Mouse (Mus musculus): ENCODE measurements around the gene Gpat2. TPM values are rescaled to one million over a fixed set of nuclear protein-coding genes. Genes with fewer than 3 reads are reported as not detected.
A peak's percentile ranks its signal among the peaks of the same experiment; 100 is the strongest.

The Gpat2 gene
- total RNA-seq, 2 experiments from 2014 or later = 0.12 TPM; not detected in 1

DNA sequence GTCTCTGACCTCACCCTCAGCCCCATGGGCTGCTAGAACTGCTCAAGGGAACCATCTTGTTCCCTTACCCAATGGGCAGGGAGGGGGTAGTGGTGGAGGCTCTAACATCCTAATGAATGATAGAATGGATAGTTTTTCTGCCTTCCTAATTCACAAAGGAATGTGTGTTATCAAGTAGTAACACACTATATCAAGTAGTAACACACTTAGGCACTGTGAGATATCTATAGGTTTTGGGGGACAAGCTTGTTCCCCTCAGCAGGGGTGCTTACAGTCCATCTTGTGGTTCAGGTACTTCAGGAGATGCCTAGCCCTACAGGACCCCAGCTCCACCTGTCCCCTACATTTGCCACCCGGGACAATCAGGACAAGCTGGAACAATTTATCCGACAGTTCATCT lies 10.6 kb downstream of the Gpat2 start:
- ATAC-seq (replicated peaks; ENCODE audit: poor library complexity) = no peak

- ATAC-seq (replicated peaks; ENCODE audit: poor library complexity) = no peak
These were observed 12.7 kb downstream of the Gpat2 start for GRCm38 (mm10) chr2:127437697-127438096.

GRCm38 (mm10) chr2:127444055-127444789 lies 19.2 kb downstream of the Gpat2 start, which contains the start of gene Fahd2a:
Fahd2a (minus strand) TSS chr2:127444565.
- peak; percentile 98 for ATAC-seq (replicated peaks; ENCODE audit: poor library complexity)

GRCm38 (mm10) chr2:127446847-127447246 lies 21.8 kb downstream of the Gpat2 start:
- peak; percentile 36 for ATAC-seq (replicated peaks; ENCODE audit: poor library complexity)

DNA sequence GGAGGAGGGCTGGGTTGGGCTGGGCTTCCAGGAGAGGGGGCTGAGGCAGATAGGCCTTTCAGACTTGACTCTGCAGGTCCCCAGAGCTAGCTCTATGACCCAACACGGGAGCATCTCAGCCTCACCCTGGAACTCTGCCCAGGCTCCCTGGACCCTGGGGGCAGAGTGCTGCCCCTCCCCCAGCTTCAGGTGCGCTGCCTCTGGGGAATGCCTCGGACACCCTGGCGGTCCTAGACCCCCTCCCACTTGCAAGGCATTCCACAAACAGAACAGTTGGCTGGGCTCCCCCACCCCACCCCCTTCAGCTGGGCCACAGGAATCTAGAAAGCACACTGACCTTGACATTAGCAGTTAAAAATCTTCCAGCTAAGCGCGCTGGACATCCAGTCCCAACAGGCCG lies 24.7 kb downstream of the Gpat2 start:
- ATAC-seq (replicated peaks; ENCODE audit: poor library complexity) = no peak

DNA sequence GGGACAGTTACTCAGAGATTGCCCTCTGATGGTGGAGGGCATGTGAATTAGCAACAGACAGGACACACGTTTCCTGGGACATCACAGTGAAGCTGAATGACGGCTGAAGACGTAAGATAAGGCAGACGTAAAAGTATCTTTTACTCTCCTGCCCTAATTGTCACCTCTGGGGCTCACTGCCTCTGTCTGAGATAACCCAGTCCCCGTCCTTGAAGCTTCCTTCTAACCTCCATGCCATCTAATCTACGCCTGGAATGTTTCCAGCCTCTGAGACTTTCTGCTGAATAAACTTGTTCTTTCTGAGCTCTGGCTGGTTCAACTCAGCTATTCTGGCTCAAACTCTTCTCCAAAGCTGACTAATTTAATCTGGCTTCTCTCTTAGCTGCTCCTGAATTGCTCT lies 26.7 kb downstream of the Gpat2 start:
- peak; percentile 70 for ATAC-seq (replicated peaks; ENCODE audit: poor library complexity)

- no peak for ATAC-seq (replicated peaks; ENCODE audit: poor library complexity)
These were observed 28.1 kb downstream of the Gpat2 start for GRCm38 (mm10) chr2:127453141-127453540.

DNA sequence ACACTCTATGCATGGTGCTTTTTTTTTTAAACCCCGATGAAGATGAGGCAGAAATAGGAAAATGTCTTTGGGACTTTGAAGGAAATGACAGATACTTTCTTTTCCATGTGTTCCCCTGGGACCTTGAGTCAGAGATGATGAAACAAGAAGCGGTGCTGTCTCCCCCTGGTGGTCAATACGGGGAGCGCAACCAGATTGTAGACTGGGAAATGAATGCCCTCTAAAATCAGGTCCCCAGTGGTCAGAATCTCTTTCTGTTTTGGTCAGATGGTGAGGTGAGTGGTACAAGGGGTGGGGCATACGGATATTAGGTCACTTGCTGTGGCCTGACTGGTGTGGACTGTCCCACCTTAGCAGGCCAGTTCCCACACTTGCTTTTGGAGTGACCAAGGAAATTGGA lies 28.8 kb downstream of the Gpat2 start:
- peak; percentile 71 for ATAC-seq (replicated peaks; ENCODE audit: poor library complexity)

DNA sequence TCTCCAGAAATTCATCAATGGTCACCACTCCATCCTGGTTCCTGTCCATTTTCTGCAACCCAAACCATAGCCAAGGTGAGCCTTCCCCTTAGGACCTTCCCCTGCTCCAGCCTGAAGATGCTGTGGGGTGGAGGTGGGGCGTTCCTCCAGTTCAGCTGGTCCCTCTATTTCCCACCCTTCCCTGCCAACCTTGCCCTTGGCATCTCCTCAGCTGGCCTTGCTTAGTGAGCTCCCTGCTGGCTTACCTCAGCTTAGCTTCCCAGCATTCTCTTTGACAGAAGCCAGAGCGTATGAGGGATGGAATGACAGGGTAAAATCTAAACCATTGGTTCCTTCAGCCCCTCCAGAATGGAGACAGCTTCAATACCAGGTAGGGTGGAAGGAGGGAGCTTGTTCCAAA lies 34.3 kb downstream of the Gpat2 start:
- ATAC-seq (replicated peaks; ENCODE audit: poor library complexity) = no peak

DNA sequence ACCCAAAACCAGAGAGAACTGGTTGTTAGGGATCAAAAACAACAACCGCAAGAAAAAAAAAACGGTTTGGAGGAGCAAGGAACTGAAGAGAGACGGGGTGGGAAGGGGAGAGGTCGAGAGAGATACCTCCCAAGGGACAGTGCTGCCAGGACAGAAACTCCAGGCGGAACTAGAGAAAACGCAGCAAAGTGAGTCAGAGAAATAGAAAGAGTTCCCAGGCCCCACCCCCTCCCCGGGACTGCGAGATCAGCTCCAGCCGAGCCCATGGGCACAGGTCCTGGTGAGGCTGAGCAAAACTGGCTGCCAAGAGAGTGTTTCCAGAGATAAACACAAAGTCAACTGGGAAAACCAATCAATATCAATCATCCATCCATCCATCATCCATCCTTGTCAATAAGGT lies 36.4 kb downstream of the Gpat2 start:
- no peak for ATAC-seq (replicated peaks; ENCODE audit: poor library complexity)

DNA sequence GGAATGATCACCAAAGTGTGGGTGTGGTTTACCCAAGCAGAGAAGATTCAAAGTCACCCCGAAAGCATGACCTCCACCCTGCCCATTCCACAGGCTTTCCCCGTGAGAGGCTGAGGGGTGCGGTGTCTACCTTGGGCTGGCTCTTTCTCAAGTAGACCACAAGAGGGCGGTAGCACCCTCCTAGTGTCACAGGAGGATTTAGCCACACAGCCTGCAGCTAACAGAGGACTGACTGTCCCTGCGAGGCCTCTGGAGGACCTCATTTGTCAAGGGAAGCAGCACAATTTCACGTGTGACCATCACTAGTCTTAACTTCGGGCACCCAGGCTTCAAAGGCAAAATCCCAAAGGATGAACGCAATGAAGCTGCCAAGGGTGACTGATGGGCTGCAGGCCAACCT lies 37.3 kb downstream of the Gpat2 start:
- ATAC-seq (replicated peaks; ENCODE audit: poor library complexity) = peak; percentile 97

DNA sequence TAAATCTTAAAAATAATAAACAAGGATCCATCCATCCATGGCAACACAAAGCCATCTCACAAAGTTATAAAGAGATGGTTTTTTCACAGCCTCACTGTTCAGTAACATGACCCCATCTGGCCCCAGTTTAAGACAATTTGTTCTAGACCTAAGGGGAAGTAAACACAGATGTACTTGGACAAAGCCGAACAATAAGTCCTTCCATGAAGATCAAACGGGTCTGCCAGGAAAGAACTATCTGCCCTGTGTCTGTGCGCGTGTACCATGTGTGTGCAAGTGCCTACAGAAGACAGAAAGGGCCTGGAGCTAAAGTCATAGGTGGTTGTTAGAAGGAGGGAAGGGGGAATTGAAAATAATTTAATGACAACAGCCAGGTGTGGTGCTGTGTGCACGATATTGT lies 45.2 kb downstream of the Gpat2 start:
- no peak for ATAC-seq (replicated peaks; ENCODE audit: poor library complexity)

- no peak for ATAC-seq (replicated peaks; ENCODE audit: poor library complexity)
These were observed 45.7 kb downstream of the Gpat2 start for GRCm38 (mm10) chr2:127470661-127471060.

DNA sequence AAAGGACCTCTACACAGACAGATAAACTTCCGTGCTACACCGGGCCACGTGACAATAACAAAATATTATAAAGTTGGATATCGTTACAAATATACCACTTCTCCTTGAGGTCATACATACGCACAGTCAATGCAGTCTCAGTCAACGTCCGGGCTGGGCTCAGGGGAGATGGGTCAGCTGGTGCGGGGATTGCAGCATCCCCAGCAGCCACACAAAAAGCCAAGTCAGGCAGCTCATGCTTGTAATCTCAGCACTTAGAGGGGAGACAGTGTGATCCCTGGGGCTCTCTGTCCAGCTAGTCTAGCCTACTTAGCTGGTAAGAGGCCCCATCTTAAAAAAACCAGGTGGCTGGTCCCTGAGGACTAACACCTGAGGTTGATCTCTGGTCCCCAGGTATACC lies 46.3 kb downstream of the Gpat2 start:
- no peak for ATAC-seq (replicated peaks; ENCODE audit: poor library complexity)

- ATAC-seq (replicated peaks; ENCODE audit: poor library complexity) = no peak
These were observed 47.3 kb downstream of the Gpat2 start for GRCm38 (mm10) chr2:127472279-127472678.

DNA sequence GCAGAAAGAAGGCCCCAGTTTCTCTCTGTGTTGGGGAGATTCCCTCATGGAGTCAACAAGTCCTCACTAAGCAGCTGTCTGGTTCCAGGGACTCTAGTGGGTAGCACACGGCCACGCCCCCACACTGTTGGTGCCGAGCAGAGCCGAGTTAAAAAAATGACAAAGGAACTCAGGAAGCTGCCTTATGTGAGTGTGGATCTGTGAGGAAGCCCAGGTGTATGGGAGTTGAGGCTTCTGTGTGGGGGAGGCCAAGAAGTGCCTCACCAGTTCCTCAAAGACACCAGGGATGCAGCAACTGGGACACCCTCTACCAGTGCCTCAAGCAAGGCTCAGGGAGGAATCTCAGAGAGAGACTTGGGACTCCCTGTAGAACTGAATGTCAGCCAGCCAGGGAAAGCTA lies 54.2 kb downstream of the Gpat2 start:
- ATAC-seq (replicated peaks; ENCODE audit: poor library complexity) = no peak

GRCm38 (mm10) chr2:127479763-127480162 lies 54.8 kb downstream of the Gpat2 start:
- no peak for ATAC-seq (replicated peaks; ENCODE audit: poor library complexity)

DNA sequence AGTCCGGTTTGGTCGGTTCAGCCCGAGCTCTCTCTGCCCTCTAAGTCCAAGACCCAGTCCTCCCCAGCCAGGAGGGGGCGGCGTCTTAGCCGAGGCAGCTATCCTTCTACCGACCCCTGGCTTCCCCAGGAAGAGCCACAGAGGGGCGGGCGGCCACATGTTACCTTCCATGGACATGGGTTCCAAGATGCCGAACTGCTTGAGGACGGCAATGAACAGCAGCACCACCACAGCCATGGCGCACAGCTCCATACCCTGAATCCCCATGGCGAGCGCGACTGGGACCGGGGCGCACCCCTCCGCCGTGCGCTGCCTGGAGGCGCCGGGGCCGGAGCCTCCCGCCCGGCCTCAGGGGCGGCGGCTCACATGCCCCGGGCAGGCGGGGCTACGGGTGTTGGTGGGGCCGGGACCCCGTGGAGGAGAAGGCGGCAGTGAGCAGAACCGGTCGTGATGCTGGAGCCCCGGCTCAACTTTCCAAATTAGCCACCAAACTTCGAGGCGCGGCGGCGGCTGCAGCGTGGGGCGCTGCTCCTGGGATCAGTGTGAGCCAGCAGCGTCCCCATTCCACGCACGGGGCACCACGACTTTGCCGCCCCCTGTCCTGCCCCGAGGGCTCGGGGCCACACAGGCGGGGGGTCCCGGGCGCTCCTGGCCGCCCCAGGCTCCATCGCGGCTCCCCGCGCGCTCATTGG lies 57.0 kb downstream of the Gpat2 start:
- no peak for ATAC-seq (replicated peaks; ENCODE audit: poor library complexity)

DNA sequence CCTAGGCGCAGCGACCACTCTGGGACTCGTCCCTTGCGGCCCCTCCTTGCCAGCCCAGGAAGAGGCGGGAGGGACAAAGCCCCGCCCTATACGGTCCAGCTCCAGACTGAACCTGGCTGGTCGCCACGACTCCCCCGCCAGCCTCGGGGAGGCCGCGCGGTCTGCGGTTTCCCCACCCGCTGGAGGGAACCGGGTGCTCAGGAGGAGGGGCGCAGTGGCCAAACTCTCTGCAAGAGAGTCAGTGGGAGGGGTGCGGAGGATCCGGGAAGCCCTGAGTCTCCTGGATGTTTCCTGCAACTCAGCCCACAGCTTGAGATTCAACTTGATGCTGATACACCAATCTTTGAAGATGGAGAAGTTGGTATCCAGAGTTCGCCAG lies 57.5 kb downstream of the Gpat2 start:
- peak; percentile 72 for ATAC-seq (replicated peaks; ENCODE audit: poor library complexity)

DNA sequence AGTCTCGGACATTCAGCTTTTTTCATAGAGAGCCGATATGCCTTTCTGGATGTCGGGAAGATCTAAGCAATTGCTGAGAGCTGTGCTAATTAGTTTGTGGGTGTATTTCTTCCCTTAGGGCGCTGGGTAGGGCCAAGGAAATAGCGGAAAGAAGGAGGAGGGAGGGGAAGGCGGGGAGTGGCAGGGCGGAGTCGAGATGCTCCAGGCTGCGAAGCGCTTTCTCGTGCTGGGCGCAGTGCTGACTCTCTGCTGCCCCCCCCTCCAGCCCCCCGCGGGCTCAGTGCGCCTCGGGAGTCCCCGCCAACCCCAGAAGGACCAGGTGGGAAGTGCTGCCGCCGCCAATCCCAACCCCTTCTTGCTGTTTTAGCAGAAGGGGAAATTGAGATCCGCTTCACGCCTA lies 58.0 kb downstream of the Gpat2 start:
- ATAC-seq (replicated peaks; ENCODE audit: poor library complexity) = peak; percentile 29

DNA sequence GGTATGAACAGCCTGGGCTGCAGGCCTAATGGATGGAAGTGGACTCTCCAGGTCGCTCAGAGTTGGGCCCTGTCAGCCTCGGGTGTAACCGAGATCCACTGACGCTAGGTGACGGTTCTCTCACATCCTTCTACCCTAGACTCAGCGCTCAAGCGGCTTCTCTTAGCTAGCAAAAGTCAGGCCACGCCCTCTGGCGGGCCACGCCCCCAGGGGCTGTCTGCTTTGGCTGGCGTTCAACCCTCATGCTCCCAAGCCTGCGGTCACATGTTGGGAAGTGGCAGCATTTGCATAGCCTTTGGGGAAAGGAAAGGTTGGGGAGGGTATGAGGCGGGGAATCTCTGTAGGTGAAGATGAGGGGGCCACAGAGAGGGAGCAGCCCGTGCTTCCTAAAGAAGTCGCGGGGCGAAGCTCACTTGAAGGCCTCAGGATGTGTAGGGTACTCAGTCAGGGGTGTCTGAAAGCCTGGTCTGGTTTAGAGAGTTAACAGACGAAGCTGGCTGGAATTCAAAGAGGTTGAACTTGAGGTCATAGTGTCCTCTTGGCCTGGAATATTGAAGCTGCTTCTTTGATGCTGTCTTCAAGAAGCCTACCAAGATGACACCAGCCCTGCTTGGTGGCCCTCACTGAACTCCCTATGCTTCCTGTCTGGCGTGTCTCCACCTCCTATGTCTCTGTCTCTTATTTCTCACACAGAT lies 59.6 kb downstream of the Gpat2 start:
- ATAC-seq (replicated peaks; ENCODE audit: poor library complexity) = peak; percentile 49

Measured in megakaryocyte progenitor cell, adult 5-6 weeks (primary cell).